Mouse (Mus musculus): ENCODE data around the gene Rnf212. TPM values are rescaled to one million over a fixed set of nuclear protein-coding genes. Genes with fewer than 3 reads are reported as not detected.

Rnf212 gene
- polyA plus RNA-seq, 1 experiment from 2014 or later = not detected

DNA sequence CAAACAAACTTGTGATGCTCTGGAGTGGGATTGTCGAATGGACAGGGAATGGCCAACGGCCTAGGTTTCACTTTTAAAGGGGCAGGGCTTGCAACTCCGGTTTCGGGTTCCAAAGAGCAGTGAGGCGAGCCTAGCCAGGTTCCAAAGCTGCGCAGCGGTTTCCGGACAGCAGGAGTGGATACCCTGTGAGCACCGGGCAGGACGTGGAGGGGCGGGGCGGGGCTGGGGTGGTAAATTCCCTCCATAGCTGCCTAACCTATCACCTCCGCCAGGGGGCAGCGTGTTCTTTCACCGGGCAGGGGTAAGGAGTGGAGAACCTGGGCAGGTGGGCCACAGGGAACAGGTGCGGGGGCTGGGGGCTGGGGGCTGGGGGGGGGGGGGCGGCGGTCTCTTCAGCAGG is 82.5 kb downstream of the Rnf212 start, which contains the start of gene Fgfrl1:
Fgfrl1 (plus strand) TSS at position 112 of the 400 bp plus-strand sequence.
- no peaks in the 10 kb centered on the region for H3K27me3 ChIP-seq
- H3K27ac ChIP-seq = no peak within 1 kb of the TSS
- no peaks in the 10 kb centered on the region for H3K36me3 ChIP-seq
- peaks cover 37% of the 10 kb centered on the region for H3K4me1 ChIP-seq
- ATAC-seq (ENCODE audit: borderline replicate concordance, extremely low read depth, low FRiP score, low TSS enrichment) = no peak
- under 1% methylated on average over 16 of the region's 18 CpGs for WGBS
- H3K4me3 ChIP-seq = peak within 1 kb of the TSS; percentile 88
- peak within 1 kb of the TSS; percentile 65 for H3K4me2 ChIP-seq
- H3K9ac ChIP-seq = peak within 1 kb of the TSS; percentile 30; the same call in 1 of the 2 replicates
- no peaks in the 10 kb centered on the region for H3K9me3 ChIP-seq

DNA sequence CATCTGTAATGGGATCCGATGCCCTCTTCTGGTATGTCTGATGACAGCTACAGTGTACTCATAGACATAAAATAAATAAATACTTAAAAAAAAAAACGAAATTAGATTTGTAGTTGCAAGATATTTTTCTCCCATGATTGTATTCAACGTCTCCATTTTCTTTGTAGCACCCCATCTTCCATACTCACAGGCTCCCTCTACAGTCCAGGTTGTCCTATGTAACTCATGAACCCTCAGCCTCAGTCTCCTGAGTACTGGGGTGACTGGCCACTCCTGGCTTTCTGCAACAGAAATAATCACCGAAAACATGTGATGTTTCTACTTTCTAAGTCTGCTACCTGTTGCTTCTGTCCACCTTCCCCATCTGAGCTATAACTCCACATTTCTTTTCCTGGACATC is 83.6 kb downstream of the Rnf212 start:
- no peak overlapping the region for H3K9ac ChIP-seq
- no peaks in the 10 kb centered on the region for H3K27me3 ChIP-seq
- ATAC-seq (ENCODE audit: borderline replicate concordance, extremely low read depth, low FRiP score, low TSS enrichment) = no peak
- peaks cover 30% of the 10 kb centered on the region for H3K4me1 ChIP-seq
- H3K36me3 ChIP-seq = no peaks in the 10 kb centered on the region
- no peak overlapping the region for H3K27ac ChIP-seq
- no peak overlapping the region for H3K4me2 ChIP-seq
- WGBS = 64% methylated on average over 4 of the region's 4 CpGs
- H3K4me3 ChIP-seq = no peak overlapping the region
- no peaks in the 10 kb centered on the region for H3K9me3 ChIP-seq

DNA sequence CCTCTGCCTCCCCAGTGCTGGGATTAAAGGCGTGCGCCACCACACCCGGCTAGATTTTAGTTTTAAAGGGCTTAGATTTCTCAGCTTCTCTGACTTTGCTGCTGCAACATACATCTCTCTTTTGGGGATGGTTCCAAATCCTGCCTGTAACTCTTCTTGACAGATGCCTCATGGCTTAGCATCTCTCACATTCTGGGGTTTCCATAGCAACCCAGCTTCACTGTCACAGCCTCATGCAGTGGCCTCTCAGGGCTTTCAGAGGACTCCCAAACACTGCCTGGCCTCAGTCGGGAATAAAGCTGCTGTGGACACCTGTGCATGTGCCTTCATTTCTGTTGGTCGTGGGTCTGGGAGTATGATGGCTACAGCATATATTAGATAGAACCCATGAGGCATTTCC is 85.7 kb downstream of the Rnf212 start:
- 71% methylated on average over 5 of the region's 5 CpGs for WGBS
- Histone ChIP-seq H3K9ac (no peak overlapping the region), H3K4me2 (no peak overlapping the region), H3K4me3 (no peak overlapping the region), H3K36me3 (no peaks in the 10 kb centered on the region), H3K27ac (no peak overlapping the region), H3K9me3 (no peaks in the 10 kb centered on the region), H3K27me3 (no peaks in the 10 kb centered on the region), H3K4me1 (peaks cover 18% of the 10 kb centered on the region)
- ATAC-seq (ENCODE audit: borderline replicate concordance, extremely low read depth, low FRiP score, low TSS enrichment) = no peak

DNA sequence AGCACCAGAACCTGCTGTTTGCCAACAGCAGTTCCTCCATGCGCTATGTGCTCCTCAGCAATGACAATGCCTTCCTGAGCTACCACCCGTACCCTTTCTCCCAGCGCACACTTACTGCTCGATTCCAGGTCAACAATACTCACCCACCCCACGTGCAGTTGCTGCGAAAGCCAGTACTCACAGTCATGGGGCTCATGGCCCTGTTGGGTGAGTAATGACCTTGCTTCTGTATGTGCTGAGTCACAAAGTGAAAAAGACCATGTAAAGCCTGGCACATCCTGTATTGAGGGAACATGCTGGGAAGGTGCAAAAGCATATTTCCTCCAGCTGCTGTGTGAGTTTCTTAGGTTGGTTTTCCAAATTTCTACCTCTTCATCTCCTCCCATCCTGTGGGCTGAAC is 93.9 kb downstream of the Rnf212 start:
- WGBS = 85% methylated on average over 6 of the region's 6 CpGs
- H3K4me2 ChIP-seq = no peak overlapping the region
- peaks cover 15% of the 10 kb centered on the region for H3K4me1 ChIP-seq

GRCm38 (mm10) chr5:108679909-108680308 is 94.9 kb downstream of the Rnf212 start:
- 54% methylated on average over 3 of the region's 3 CpGs for WGBS

More for the DNA sequence above, 93.9 kb downstream of the Rnf212 start:
- no peak for ATAC-seq (ENCODE audit: borderline replicate concordance, extremely low read depth, low FRiP score, low TSS enrichment)
- Histone ChIP-seq H3K27ac (no peak overlapping the region), H3K27me3 (no peaks in the 10 kb centered on the region), H3K9ac (no peak overlapping the region), H3K4me3 (no peak overlapping the region), H3K36me3 (no peaks in the 10 kb centered on the region), H3K9me3 (no peaks in the 10 kb centered on the region)

More at GRCm38 (mm10) chr5:108679909-108680308, 94.9 kb downstream of the Rnf212 start:
- Histone ChIP-seq H3K27ac (no peak overlapping the region), H3K4me1 (peaks cover 15% of the 10 kb centered on the region), H3K4me2 (no peak overlapping the region), H3K4me3 (no peak overlapping the region), H3K9me3 (no peaks in the 10 kb centered on the region), H3K27me3 (no peaks in the 10 kb centered on the region), H3K36me3 (no peaks in the 10 kb centered on the region), H3K9ac (no peak overlapping the region)
- no peak for ATAC-seq (ENCODE audit: borderline replicate concordance, extremely low read depth, low FRiP score, low TSS enrichment)

Other genes with a start within 250 kb of the Rnf212 start
- gene Cplx1, start 225.0 kb downstream of the Rnf212 start, polyA plus RNA-seq (2015; fragmentation: Nextera tagmentation; extraction: Ambion mirVana) = 0.57 and 0.98 TPM in 2 replicates
- gene Gak, start 145.2 kb downstream of the Rnf212 start, polyA plus RNA-seq (2015; fragmentation: Nextera tagmentation; extraction: Ambion mirVana) = 46.5 and 49.0 TPM in 2 replicates
- gene Tmem175, start 145.2 kb downstream of the Rnf212 start, polyA plus RNA-seq (2015; fragmentation: Nextera tagmentation; extraction: Ambion mirVana) = 28.3 and 29.5 TPM in 2 replicates
- 12.1 and 14.5 TPM in 2 replicates for gene Idua, start 114.7 kb downstream of the Rnf212 start, polyA plus RNA-seq (2015; fragmentation: Nextera tagmentation; extraction: Ambion mirVana)
- gene Dgkq, start 105.3 kb downstream of the Rnf212 start, polyA plus RNA-seq (2015; fragmentation: Nextera tagmentation; extraction: Ambion mirVana) = 10.7 and 11.7 TPM in 2 replicates
- gene Slc26a1, start 99.4 kb downstream of the Rnf212 start, polyA plus RNA-seq (2015; fragmentation: Nextera tagmentation; extraction: Ambion mirVana) = 0.39 and 0.50 TPM in 2 replicates
- gene Fgfrl1, start 82.6 kb downstream of the Rnf212 start, polyA plus RNA-seq (2015; fragmentation: Nextera tagmentation; extraction: Ambion mirVana) = 35.8 and 36.3 TPM in 2 replicates
- not detected in 2 replicates for gene Tmed11, start 20.4 kb upstream of the Rnf212 start, polyA plus RNA-seq (2015; fragmentation: Nextera tagmentation; extraction: Ambion mirVana)
- gene Vmn2r8, start 33.9 kb upstream of the Rnf212 start, polyA plus RNA-seq (2015; fragmentation: Nextera tagmentation; extraction: Ambion mirVana) = not detected in 2 replicates
- gene Vmn2r9, start 77.6 kb upstream of the Rnf212 start, polyA plus RNA-seq (2015; fragmentation: Nextera tagmentation; extraction: Ambion mirVana) = not detected in 2 replicates
- not detected in 2 replicates for gene Vmn2r10, start 231.5 kb upstream of the Rnf212 start, polyA plus RNA-seq (2015; fragmentation: Nextera tagmentation; extraction: Ambion mirVana)

Data from lung, embryonic 15.5 days (tissue).